Mouse (Mus musculus) ES-Bruce4 (cell line): ENCODE measurements around the gene Pofut1. TPM values are rescaled to one million over a fixed set of nuclear protein-coding genes. Genes with fewer than 3 reads are reported as not detected.
"Not testable (repeated sequence)": the region's sequence is repeated elsewhere in the genome, so short reads cannot be mapped to it uniquely, and the experiment has no call there.

ENCODE experiments used
- H3K27ac ChIP-seq: 2 replicates; pipeline ENCODE4 v1.5.1; 2012; ENCODE audit warnings: low read length, inconsistent platforms; ENCODE audit not compliant: insufficient read depth
- H3K27me3 ChIP-seq: 2 replicates; pipeline ENCODE4 v1.6.1; 2012; ENCODE audit warnings: mild to moderate bottlenecking, low read length, inconsistent platforms; ENCODE audit not compliant: control insufficient read depth, poor library complexity, insufficient read depth, severe bottlenecking
- H3K36me3 ChIP-seq: 2 replicates; pipeline ENCODE4 v1.6.1; 2012; ENCODE audit warnings: inconsistent platforms, mild to moderate bottlenecking, low read length, moderate library complexity; ENCODE audit not compliant: control insufficient read depth, poor library complexity, insufficient read depth, severe bottlenecking
- H3K4me1 ChIP-seq: one replicate; pipeline ENCODE4 v1.8.1; 2011; ENCODE audit warnings: low read length; ENCODE audit not compliant: control insufficient read depth, insufficient read depth
- H3K4me3 ChIP-seq: 2 replicates; pipeline ENCODE4 v1.5.1; 2011; ENCODE audit warnings: low read depth, mild to moderate bottlenecking, low read length
- H3K9ac ChIP-seq: 2 replicates; pipeline ENCODE4 v1.6.1; 2012; ENCODE audit warnings: low read depth, mild to moderate bottlenecking, inconsistent platforms; ENCODE audit not compliant: poor library complexity, severe bottlenecking
- H3K9me3 ChIP-seq: replicated peaks from 2 replicates; pipeline ENCODE4 v1.6.1; 2012; ENCODE audit warnings: mild to moderate bottlenecking, low read length, inconsistent platforms; ENCODE audit not compliant: control insufficient read depth, poor library complexity, insufficient read depth, severe bottlenecking
- CTCF ChIP-seq: IDR thresholded peaks from one replicate; pipeline ENCODE4 v1.8.1; 2011; ENCODE audit warnings: low read depth, low read length
- EP300 ChIP-seq: IDR thresholded peaks from 2 replicates; pipeline ENCODE4 v1.6.1; 2011; ENCODE audit warnings: low read depth, low read length; ENCODE audit not compliant: insufficient read depth
- POLR2A ChIP-seq: IDR thresholded peaks from one replicate; pipeline ENCODE4 v1.8.1; 2011; ENCODE audit warnings: low read length; ENCODE audit not compliant: insufficient read depth
- polyA plus RNA-seq: library from polyadenylated mRNA; stranded (reverse); fragments of >200 nt; gene quantifications from 2 replicates; pipeline ENCODE4 v1.2.4, GENCODE M21; 2011; ENCODE audit warnings: low read depth; ENCODE audit not compliant: missing spikeins, insufficient read depth, insufficient read length

The Pofut1 gene
- polyA plus RNA-seq, 1 experiment, result 25.6 TPM

DNA sequence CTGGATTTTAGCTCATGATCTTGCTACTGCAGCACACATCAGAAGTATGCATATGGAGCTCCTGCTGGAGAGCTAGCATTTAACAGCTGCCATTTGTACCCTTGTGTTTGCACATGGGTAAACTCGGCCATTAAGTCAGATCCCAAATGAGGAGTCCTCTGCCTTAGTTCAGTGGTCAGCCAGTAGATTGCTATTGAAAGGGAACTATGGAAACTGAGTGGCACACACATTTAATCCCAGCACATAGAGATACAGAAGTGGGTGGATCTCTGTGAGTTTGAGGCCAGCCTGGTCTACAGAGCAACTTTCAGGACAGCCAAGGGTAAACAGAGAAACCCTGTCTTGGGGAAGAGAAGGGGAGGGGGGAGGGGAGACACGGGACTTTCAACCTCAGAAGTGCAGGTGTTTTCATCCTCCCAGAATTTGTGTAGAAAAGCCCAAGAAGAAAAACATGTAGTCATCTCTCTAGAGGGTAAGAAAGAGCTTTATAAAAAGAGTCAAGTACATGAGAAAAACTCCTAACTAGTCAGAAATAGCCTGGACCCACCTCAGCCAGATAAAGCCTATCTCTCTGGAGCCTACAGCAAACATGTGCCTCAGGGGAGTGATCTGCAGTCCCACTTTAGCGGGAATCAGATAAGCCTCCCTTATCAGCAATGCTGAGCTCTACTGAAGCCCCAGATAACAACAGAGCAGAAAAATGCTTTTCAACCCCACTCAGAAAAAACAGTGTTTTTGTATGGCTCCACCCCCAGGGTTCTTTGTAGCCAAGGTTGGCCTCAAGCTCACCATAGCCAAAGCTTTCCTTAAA lies 18.7 kb downstream of the Pofut1 start:
- no peaks in the 10 kb centered on the region for H3K4me1 ChIP-seq

DNA sequence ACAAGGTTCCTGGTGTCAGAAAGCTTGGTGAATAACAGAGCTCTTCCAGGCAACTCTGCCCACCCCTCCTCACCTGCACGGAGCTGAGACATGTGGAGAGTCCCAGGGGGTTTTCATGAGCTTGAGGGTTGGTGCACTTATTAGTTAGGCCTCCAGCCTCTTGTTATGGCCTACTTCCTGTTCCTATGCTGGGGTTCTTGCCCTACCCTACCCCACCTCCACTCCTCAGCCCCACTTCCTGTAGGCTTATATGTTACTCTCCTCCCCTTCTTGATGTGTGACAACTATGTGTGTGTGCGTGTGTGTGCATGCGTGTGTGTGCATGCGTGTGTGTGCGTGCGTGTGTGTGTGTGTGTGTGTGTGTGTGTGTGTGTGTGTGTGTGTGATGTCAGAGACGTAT lies 21.7 kb downstream of the Pofut1 start:
- Histone ChIP-seq H3K36me3 (peaks cover 4% of the 10 kb centered on the region; the same call in 1 of the 2 replicates), H3K9ac (no peak overlapping the region), H3K27me3 (no peaks in the 10 kb centered on the region), H3K9me3 (no peaks in the 10 kb centered on the region), H3K27ac (no peak overlapping the region), H3K4me1 (no peaks in the 10 kb centered on the region), H3K4me3 (no peak overlapping the region)
- TF ChIP-seq EP300, result no peak
- no peak for TF ChIP-seq POLR2A
- no peak for TF ChIP-seq CTCF

More for the DNA sequence above, 18.7 kb downstream of the Pofut1 start:
- H3K36me3 ChIP-seq, result no peaks in the 10 kb centered on the region
- no peak overlapping the region for H3K9ac ChIP-seq
- no peak overlapping the region for H3K27ac ChIP-seq
- no peaks in the 10 kb centered on the region for H3K27me3 ChIP-seq
- no peak overlapping the region for H3K4me3 ChIP-seq
- no peaks in the 10 kb centered on the region for H3K9me3 ChIP-seq
- TF ChIP-seq POLR2A (no peak), EP300 (no peak), CTCF (no peak)

- no peaks in the 10 kb centered on the region for H3K4me1 ChIP-seq
- no peak overlapping the region for H3K9ac ChIP-seq
- no peaks in the 10 kb centered on the region for H3K9me3 ChIP-seq
- no peaks in the 10 kb centered on the region for H3K27me3 ChIP-seq
- no peak overlapping the region for H3K27ac ChIP-seq
- peaks cover 4% of the 10 kb centered on the region; the same call in 1 of the 2 replicates for H3K36me3 ChIP-seq
- TF ChIP-seq EP300 (no peak), CTCF (no peak), POLR2A (no peak)
- H3K4me3 ChIP-seq, result no peak overlapping the region
Observed at GRCm38 (mm10) chr2:153267331-153267730, 26.0 kb downstream of the Pofut1 start.

GRCm38 (mm10) chr2:153270231-153270915 lies 29.0 kb downstream of the Pofut1 start:
- H3K9ac ChIP-seq, H3K27me3 ChIP-seq, H3K27ac ChIP-seq, H3K9me3 ChIP-seq, H3K4me1 ChIP-seq, H3K4me3 ChIP-seq, H3K36me3 ChIP-seq: not testable (repeated sequence)

DNA sequence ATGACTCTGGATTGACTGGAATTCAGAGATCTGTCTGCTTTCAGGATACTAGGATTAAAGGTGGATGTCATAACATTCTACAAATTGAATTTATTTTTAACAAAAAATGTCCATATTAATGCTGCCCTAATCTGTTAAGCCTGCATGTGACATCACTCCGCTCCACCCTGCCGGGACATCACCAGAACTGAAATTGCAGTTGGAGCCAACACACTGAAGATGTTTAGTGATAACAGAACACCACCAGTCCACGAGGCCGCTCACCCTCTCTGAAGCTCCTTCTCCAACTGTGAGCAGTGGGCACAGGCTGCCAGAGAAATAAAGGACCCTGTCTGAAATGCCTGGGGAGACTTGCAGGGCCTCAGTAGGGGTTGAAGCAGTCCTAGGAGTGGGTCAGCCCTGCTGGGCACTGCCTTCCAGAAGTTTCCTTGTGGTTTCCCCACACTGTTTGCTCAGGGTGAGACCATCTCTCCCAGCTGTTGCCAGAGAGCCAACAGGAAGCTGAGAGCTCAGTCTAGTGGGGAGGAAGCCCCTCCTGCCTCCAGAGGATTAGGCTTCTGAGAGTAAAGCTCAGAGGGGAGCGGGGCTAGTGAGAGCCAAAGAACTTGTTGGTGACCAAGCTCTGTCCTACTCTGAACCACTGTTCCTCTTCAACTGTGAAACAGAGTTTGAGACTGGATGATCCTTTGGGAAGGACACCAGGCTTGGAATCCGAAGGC lies 33.0 kb downstream of the Pofut1 start:
- H3K27ac ChIP-seq, H3K36me3 ChIP-seq, H3K4me3 ChIP-seq, H3K9ac ChIP-seq, H3K9me3 ChIP-seq, H3K4me1 ChIP-seq, H3K27me3 ChIP-seq: not testable (repeated sequence)

- no peak overlapping the region for H3K4me3 ChIP-seq
Observed at GRCm38 (mm10) chr2:153274919-153275247, 33.5 kb downstream of the Pofut1 start.

DNA sequence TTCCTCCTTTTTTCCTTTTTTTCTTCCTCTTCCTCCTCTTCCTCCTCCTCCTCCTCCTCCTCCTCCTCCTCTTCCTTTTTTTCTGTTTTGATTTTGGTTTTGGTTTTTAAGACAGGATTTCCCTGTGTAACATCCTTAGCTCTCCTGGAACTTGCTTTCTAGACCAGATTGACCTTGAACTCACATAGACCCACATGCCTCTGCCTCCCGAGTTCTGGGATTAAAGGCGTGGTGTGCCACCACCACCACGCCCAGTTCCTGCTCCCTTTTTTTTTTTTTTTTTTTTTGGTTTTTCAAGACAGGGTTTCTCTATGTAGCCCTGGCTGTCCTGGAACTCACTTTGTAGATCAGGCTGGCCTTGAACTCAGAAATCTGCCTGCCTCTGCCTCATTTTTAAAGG lies 34.2 kb downstream of the Pofut1 start:
- not testable (repeated sequence) for H3K27me3 ChIP-seq, H3K36me3 ChIP-seq, H3K4me3 ChIP-seq, H3K9ac ChIP-seq, H3K27ac ChIP-seq, H3K9me3 ChIP-seq, H3K4me1 ChIP-seq

More at GRCm38 (mm10) chr2:153274919-153275247, 33.5 kb downstream of the Pofut1 start:
- TF ChIP-seq EP300, result no peak
- no peak for TF ChIP-seq CTCF
- TF ChIP-seq POLR2A, result no peak
- H3K4me1 ChIP-seq, result no peaks in the 10 kb centered on the region
- H3K9ac ChIP-seq, result no peak overlapping the region
- H3K27ac ChIP-seq, result no peak overlapping the region
- no peaks in the 10 kb centered on the region for H3K9me3 ChIP-seq
- H3K27me3 ChIP-seq, result no peaks in the 10 kb centered on the region
- H3K36me3 ChIP-seq, result no peaks in the 10 kb centered on the region
